Mouse (Mus musculus) ES-Bruce4 (cell line): ENCODE data around the gene Ap3b2. TPM values are rescaled to one million over a fixed set of nuclear protein-coding genes. Genes with fewer than 3 reads are reported as not detected.

Source experiments
- H3K27ac ChIP-seq: 2 replicates; pipeline ENCODE4 v1.5.1; 2012; ENCODE audit warnings: low read length, inconsistent platforms; ENCODE audit not compliant: insufficient read depth
- H3K27me3 ChIP-seq: 2 replicates; pipeline ENCODE4 v1.6.1; 2012; ENCODE audit warnings: mild to moderate bottlenecking, low read length, inconsistent platforms; ENCODE audit not compliant: control insufficient read depth, poor library complexity, insufficient read depth, severe bottlenecking
- H3K36me3 ChIP-seq: 2 replicates; pipeline ENCODE4 v1.6.1; 2012; ENCODE audit warnings: inconsistent platforms, mild to moderate bottlenecking, low read length, moderate library complexity; ENCODE audit not compliant: control insufficient read depth, poor library complexity, insufficient read depth, severe bottlenecking
- H3K4me1 ChIP-seq: one replicate; pipeline ENCODE4 v1.8.1; 2011; ENCODE audit warnings: low read length; ENCODE audit not compliant: control insufficient read depth, insufficient read depth
- H3K4me3 ChIP-seq: 2 replicates; pipeline ENCODE4 v1.5.1; 2011; ENCODE audit warnings: low read depth, mild to moderate bottlenecking, low read length
- H3K9ac ChIP-seq: 2 replicates; pipeline ENCODE4 v1.6.1; 2012; ENCODE audit warnings: low read depth, mild to moderate bottlenecking, inconsistent platforms; ENCODE audit not compliant: poor library complexity, severe bottlenecking
- H3K9me3 ChIP-seq: replicated peaks from 2 replicates; pipeline ENCODE4 v1.6.1; 2012; ENCODE audit warnings: mild to moderate bottlenecking, low read length, inconsistent platforms; ENCODE audit not compliant: control insufficient read depth, poor library complexity, insufficient read depth, severe bottlenecking
- CTCF ChIP-seq: IDR thresholded peaks from one replicate; pipeline ENCODE4 v1.8.1; 2011; ENCODE audit warnings: low read depth, low read length
- EP300 ChIP-seq: IDR thresholded peaks from 2 replicates; pipeline ENCODE4 v1.6.1; 2011; ENCODE audit warnings: low read depth, low read length; ENCODE audit not compliant: insufficient read depth
- POLR2A ChIP-seq: IDR thresholded peaks from one replicate; pipeline ENCODE4 v1.8.1; 2011; ENCODE audit warnings: low read length; ENCODE audit not compliant: insufficient read depth
- polyA plus RNA-seq: library from polyadenylated mRNA; stranded (reverse); fragments of >200 nt; gene quantifications from 2 replicates; pipeline ENCODE4 v1.2.4, GENCODE M21; 2011; ENCODE audit warnings: low read depth; ENCODE audit not compliant: missing spikeins, insufficient read depth, insufficient read length

Gene Ap3b2
- polyA plus RNA-seq, 1 experiment, result 7.2 TPM

- no peak overlapping the region for H3K9ac ChIP-seq
- H3K9me3 ChIP-seq, result no peaks in the 10 kb centered on the region
- H3K27ac ChIP-seq, result no peak overlapping the region
- no peaks in the 10 kb centered on the region for H3K27me3 ChIP-seq
- no peak overlapping the region for H3K4me3 ChIP-seq
- TF ChIP-seq EP300 (no peak), POLR2A (no peak), CTCF (no peak)
- H3K4me1 ChIP-seq, result no peaks in the 10 kb centered on the region
- H3K36me3 ChIP-seq, result no peaks in the 10 kb centered on the region
These were observed 21.3 kb upstream of the Ap3b2 start for GRCm38 (mm10) chr7:81514906-81515590.

- Histone ChIP-seq H3K9ac (no peak overlapping the region), H3K4me3 (no peak overlapping the region), H3K36me3 (no peaks in the 10 kb centered on the region), H3K27me3 (no peaks in the 10 kb centered on the region), H3K4me1 (peaks cover 8% of the 10 kb centered on the region), H3K27ac (no peak overlapping the region), H3K9me3 (no peaks in the 10 kb centered on the region)
- TF ChIP-seq POLR2A, result no peak
- no peak for TF ChIP-seq EP300
These were observed 7.3 kb upstream of the Ap3b2 start for GRCm38 (mm10) chr7:81501050-81501449.

GRCm38 (mm10) chr7:81498181-81498580 lies 4.5 kb upstream of the Ap3b2 start, which contains the start of gene BC048679:
Gene BC048679 (minus strand): TSS chr7:81498281.
- H3K36me3 ChIP-seq, result no peaks in the 10 kb centered on the region
- no peaks in the 10 kb centered on the region for H3K27me3 ChIP-seq
- peaks cover 8% of the 10 kb centered on the region for H3K4me1 ChIP-seq
- no peak within 1 kb of the TSS for H3K4me3 ChIP-seq
- no peaks in the 10 kb centered on the region for H3K9me3 ChIP-seq
- no peak within 1 kb of the TSS for H3K27ac ChIP-seq
- H3K9ac ChIP-seq, result no peak within 1 kb of the TSS
- TF ChIP-seq EP300 (no peak), CTCF (no peak)

- no peak overlapping the region for H3K27ac ChIP-seq
- no peaks in the 10 kb centered on the region for H3K9me3 ChIP-seq
- no peak overlapping the region for H3K9ac ChIP-seq
- no peak overlapping the region for H3K4me3 ChIP-seq
- H3K4me1 ChIP-seq, result peaks cover 8% of the 10 kb centered on the region
- H3K27me3 ChIP-seq, result no peaks in the 10 kb centered on the region
- H3K36me3 ChIP-seq, result no peaks in the 10 kb centered on the region
- TF ChIP-seq POLR2A, result no peak
These were observed 3.4 kb upstream of the Ap3b2 start for GRCm38 (mm10) chr7:81497171-81497570.

GRCm38 (mm10) chr7:81492628-81493027 lies 1.1 kb downstream of the Ap3b2 start:
- TF ChIP-seq POLR2A (no peak), EP300 (no peak), CTCF (no peak)
- Histone ChIP-seq H3K4me3 (no peak overlapping the region), H3K9me3 (no peaks in the 10 kb centered on the region), H3K27ac (no peak overlapping the region), H3K4me1 (peaks cover 10% of the 10 kb centered on the region), H3K27me3 (no peaks in the 10 kb centered on the region), H3K36me3 (no peaks in the 10 kb centered on the region), H3K9ac (no peak overlapping the region)

GRCm38 (mm10) chr7:81489649-81490048 lies 4.1 kb downstream of the Ap3b2 start:
- TF ChIP-seq EP300 (no peak), CTCF (no peak), POLR2A (no peak)
- no peak overlapping the region for H3K9ac ChIP-seq
- H3K36me3 ChIP-seq, result no peaks in the 10 kb centered on the region
- no peak overlapping the region for H3K4me3 ChIP-seq
- no peaks in the 10 kb centered on the region for H3K27me3 ChIP-seq
- H3K4me1 ChIP-seq, result peaks cover 7% of the 10 kb centered on the region
- no peak overlapping the region for H3K27ac ChIP-seq
- H3K9me3 ChIP-seq, result no peaks in the 10 kb centered on the region
